ENCODE assay signal across 8 mouse cellular contexts in genomic region chr6:82773261-82774131, GRCm38 (mm10). TPM values are rescaled to one million over a fixed set of nuclear protein-coding genes. Genes with fewer than 3 reads are reported as not detected.
A peak's percentile ranks its signal among the peaks of the same experiment; 100 is the strongest.
DNase-seq lines count a peak whose midpoint lies in the region; ATAC-seq lines count a peak whose summit lies in the region.

No protein-coding gene starts in this region.

- under 1% methylated on average over 67 of the region's 68 CpGs for WGBS in heart, embryonic 10.5 days

- intact Hi-C loops in left cerebral cortex, postnatal 4 days (cut with DNase I), result no loop called here
- intact Hi-C loops in left cerebral cortex, postnatal 14 days (cut with DNase I), result no loop called here

- H3K4me3 ChIP-seq in heart, embryonic 10.5 days, result peak overlapping the region; percentile 80

- H3K27me3 ChIP-seq in heart, embryonic 10.5 days (ENCODE audit: insufficient read depth, poor library complexity, severe bottlenecking), result no peaks in the 10 kb centered on the region

- no peaks in the 10 kb centered on the region for H3K36me3 ChIP-seq in heart, embryonic 10.5 days

- peaks cover 46% of the 10 kb centered on the region for H3K4me1 ChIP-seq in heart, embryonic 10.5 days

- peak; percentile 34 for DNase-seq in left cerebral cortex, postnatal 4 days
- DNase-seq in left cerebral cortex, postnatal 14 days (ENCODE audit: low spot score in 2 of 2), result no peak
- peak; percentile 35 for DNase-seq in c-Kit-positive CD71-positive TER-119-negative erythroid progenitor cells, embryonic 14.5 days (ENCODE audit: low read depth)
- DNase-seq in heart, embryonic 10.5 days (ENCODE audit: low spot score), result peak; percentile 92
- DNase-seq in kidney, postnatal 4 days, result peak; percentile 58 to 68
- DNase-seq in spleen, postnatal 4 days (ENCODE audit: low spot score in 2 of 2), result peak; percentile 30 to 62
- DNase-seq in cerebellum, postnatal 36 days, result no peak

- peak; percentile 25 for ATAC-seq in megakaryocyte-erythroid progenitor cell, adult 5-6 weeks (replicated peaks; ENCODE audit: low FRiP score, low TSS enrichment, poor library complexity, severe bottlenecking)

- H3K9me3 ChIP-seq in heart, embryonic 10.5 days, result no peaks in the 10 kb centered on the region

- H3K27ac ChIP-seq in heart, embryonic 10.5 days, result peak overlapping the region; percentile 93

RNA-seq across cellular contexts. Expression of gene Hk2, which starts 0.8 kb away (rescaled TPM):
- total RNA-seq in left cerebral cortex, postnatal 4 days (2021), result 1 to 10 TPM; 2.4 to 3.4 TPM
- total RNA-seq in left cerebral cortex, postnatal 14 days (2021), result 1 to 10 TPM; 3.7 TPM
- 42.2 and 44.8 TPM in 2 replicates for polyA plus RNA-seq in heart, embryonic 10.5 days (2016; fragmentation: Nextera tagmentation; extraction: Ambion mirVana)
- 1.4 and 6.8 TPM in 2 replicates for total RNA-seq in megakaryocyte-erythroid progenitor cell, adult 5-6 weeks (2014; fragmentation: Nextera tagmentation)
- 6.5 and 10.6 TPM in 2 replicates for total RNA-seq in megakaryocyte-erythroid progenitor cell, adult 5-6 weeks (2017)

Comparison
In these comparisons a context has a peak if more than half of its experiments do, and no peak if none do; other contexts are left out.
1. DNase-seq: peak in left cerebral cortex, postnatal 4 days (single experiment), c-Kit-positive CD71-positive TER-119-negative erythroid progenitor cells, embryonic 14.5 days (single experiment), heart, embryonic 10.5 days (single experiment), kidney, postnatal 4 days (2 of 2) and spleen, postnatal 4 days (2 of 2); none in left cerebral cortex, postnatal 14 days (0 of 2) and cerebellum, postnatal 36 days (0 of 2).